Mouse (Mus musculus) NIH3T3 (cell line): ENCODE measurements around the gene Tent4b.
A peak's percentile ranks its signal among the peaks of the same experiment; 100 is the strongest.
"Not testable (repeated sequence)": the region's sequence is repeated elsewhere in the genome, so short reads cannot be mapped to it uniquely, and the experiment has no call there.

ENCODE experiments used
- DNase-seq: peaks from one replicate; pipeline ENCODE4 v3.0.0-alpha.2; 2012; ENCODE audit warnings: low read depth

Tent4b gene

GRCm38 (mm10) chr8:88198945-88199571 lies at the start of gene Tent4b:
Tent4b (plus strand) TSS chr8:88199213.
- peak; percentile 97 for DNase-seq

GRCm38 (mm10) chr8:88150910-88151371 lies 48.1 kb upstream of the Tent4b start:
- no peak for DNase-seq

- DNase-seq = peak; percentile 19
These were observed 38.6 kb upstream of the Tent4b start for GRCm38 (mm10) chr8:88160237-88160995.

- peak; percentile 80 for DNase-seq
These were observed 37.6 kb upstream of the Tent4b start for GRCm38 (mm10) chr8:88161439-88161838.

GRCm38 (mm10) chr8:88175264-88175663 lies 23.7 kb upstream of the Tent4b start:
- no peak for DNase-seq

GRCm38 (mm10) chr8:88177291-88177690 lies 21.7 kb upstream of the Tent4b start:
- DNase-seq = peak; percentile 34

- DNase-seq = no peak
These were observed 15.9 kb upstream of the Tent4b start for GRCm38 (mm10) chr8:88183121-88183520.

- DNase-seq = no peak
These were observed 14.1 kb upstream of the Tent4b start for GRCm38 (mm10) chr8:88184914-88185313.

GRCm38 (mm10) chr8:88185716-88186115 lies 13.3 kb upstream of the Tent4b start:
- no peak for DNase-seq

GRCm38 (mm10) chr8:88197328-88197727 lies 1.7 kb upstream of the Tent4b start:
- DNase-seq = no peak

GRCm38 (mm10) chr8:88198551-88198944 lies 465 bp upstream of the Tent4b start:
- no peak for DNase-seq

GRCm38 (mm10) chr8:88199700-88200601 lies 938 bp downstream of the Tent4b start:
- peak; percentile 54 for DNase-seq

GRCm38 (mm10) chr8:88200724-88201495 lies 1.9 kb downstream of the Tent4b start:
- peak; percentile 21 for DNase-seq

- peak; percentile 11 for DNase-seq
These were observed 2.6 kb downstream of the Tent4b start for GRCm38 (mm10) chr8:88201641-88202040.

- no peak for DNase-seq
These were observed 7.0 kb downstream of the Tent4b start for GRCm38 (mm10) chr8:88206016-88206415.

GRCm38 (mm10) chr8:88207121-88207821 lies 8.3 kb downstream of the Tent4b start:
- DNase-seq = peak; percentile 68

- DNase-seq = not testable (repeated sequence)
These were observed 11.2 kb downstream of the Tent4b start for GRCm38 (mm10) chr8:88209930-88210827.

- peak; percentile 73 for DNase-seq
These were observed 22.3 kb downstream of the Tent4b start for GRCm38 (mm10) chr8:88221353-88221752.

GRCm38 (mm10) chr8:88225358-88225757 lies 26.3 kb downstream of the Tent4b start:
- DNase-seq = peak; percentile 12

- no peak for DNase-seq
These were observed 28.8 kb downstream of the Tent4b start for GRCm38 (mm10) chr8:88227851-88228250.
